Mouse (Mus musculus): ENCODE measurements around the gene Smpd4.

The Smpd4 gene

GRCm38 (mm10) chr16:17638036-17638628, 19.0 kb downstream of the Smpd4 start:
- in situ Hi-C loops (cut with MboI) = no loop called here

GRCm38 (mm10) chr16:17639081-17639480, 19.9 kb downstream of the Smpd4 start:
- in situ Hi-C loops (cut with MboI) = no loop called here

GRCm38 (mm10) chr16:17639951-17640350, 20.8 kb downstream of the Smpd4 start:
- in situ Hi-C loops (cut with MboI) = no loop called here

- in situ Hi-C loops (cut with MboI) = no loop called here
Observed at GRCm38 (mm10) chr16:17640706-17641105, 21.6 kb downstream of the Smpd4 start.

- in situ Hi-C loops (cut with MboI) = no loop called here
Observed at GRCm38 (mm10) chr16:17641301-17641700, 22.1 kb downstream of the Smpd4 start.

GRCm38 (mm10) chr16:17642311-17642710, 23.2 kb downstream of the Smpd4 start:
- in situ Hi-C loops (cut with MboI) = no loop called here

GRCm38 (mm10) chr16:17643437-17643990, 24.4 kb downstream of the Smpd4 start:
- in situ Hi-C loops (cut with MboI) = no loop called here

- in situ Hi-C loops (cut with MboI) = no loop called here
Observed at GRCm38 (mm10) chr16:17646310-17647114, 27.4 kb downstream of the Smpd4 start, which contains the start of gene Ccdc74a. Ccdc74a (plus strand) TSS chr16:17646470.

GRCm38 (mm10) chr16:17647156-17647555, 28.0 kb downstream of the Smpd4 start:
- in situ Hi-C loops (cut with MboI) = no loop called here

- in situ Hi-C loops (cut with MboI) = no loop called here
Observed at GRCm38 (mm10) chr16:17647566-17648340, 28.6 kb downstream of the Smpd4 start.

- in situ Hi-C loops (cut with MboI) = no loop called here
Observed at GRCm38 (mm10) chr16:17649925-17650605, 30.9 kb downstream of the Smpd4 start.

GRCm38 (mm10) chr16:17650711-17651110, 31.6 kb downstream of the Smpd4 start:
- in situ Hi-C loops (cut with MboI) = no loop called here

GRCm38 (mm10) chr16:17652607-17653006, 33.5 kb downstream of the Smpd4 start:
- in situ Hi-C loops (cut with MboI) = no loop called here

- in situ Hi-C loops (cut with MboI) = no loop called here
Observed at GRCm38 (mm10) chr16:17653601-17654000, 34.4 kb downstream of the Smpd4 start.

- in situ Hi-C loops (cut with MboI) = no loop called here
Observed at GRCm38 (mm10) chr16:17654188-17654795, 35.1 kb downstream of the Smpd4 start.

- in situ Hi-C loops (cut with MboI) = no loop called here
Observed at GRCm38 (mm10) chr16:17656212-17656871, 37.2 kb downstream of the Smpd4 start.

- in situ Hi-C loops (cut with MboI) = no loop called here
Observed at GRCm38 (mm10) chr16:17665568-17665967, 46.4 kb downstream of the Smpd4 start.

- in situ Hi-C loops (cut with MboI) = no loop called here
Observed at GRCm38 (mm10) chr16:17669886-17670285, 50.7 kb downstream of the Smpd4 start.
